Mouse (Mus musculus): ENCODE measurements around the gene Bcl10.

GRCm38 (mm10) chr3:145916374-145916773 lies 6.2 kb upstream of the Bcl10 start:
- no peak for TF ChIP-seq CTCF (IDR thresholded peaks at IDR 0.05)
- TF ChIP-seq EP300 (IDR thresholded peaks at IDR 0.05) = no peak

Measured in lung, postnatal 0 days (tissue).